Mouse (Mus musculus) MEL (cell line): Measurements from ENCODE around the gene Ndufaf8. TPM values are rescaled to one million over a fixed set of nuclear protein-coding genes. Genes with fewer than 3 reads are reported as not detected.

ENCODE experiments used
- DNase-seq: peaks from one replicate; pipeline ENCODE4 v3.0.0; 2011; ENCODE audit warnings: low read depth, low spot score
- H3K27ac ChIP-seq: 2 replicates; pipeline ENCODE4 v1.5.1; 2012; ENCODE audit warnings: low read depth, mild to moderate bottlenecking, control low read depth, low read length, moderate library complexity; ENCODE audit not compliant: control insufficient read depth
- H3K27me3 ChIP-seq, 2 experiments: fragments of 150-350 bp in 1 of 2; sonication (generic) in 1 of 2; 2 replicates each; pipeline ENCODE4 v1.6.1; 2012; ENCODE audit warnings: low read length in 2 of 2, mild to moderate bottlenecking in 2 of 2, improper control_type of control experiment in 1 of 2, moderate library complexity in 1 of 2; ENCODE audit not compliant: insufficient read depth in 2 of 2, control insufficient read depth in 1 of 2
- H3K36me3 ChIP-seq, 2 experiments: 2 replicates each; pipeline ENCODE4 v1.6.1; 2012 to 2014; ENCODE audit warnings: low read length in 2 of 2, improper control_type of control experiment in 1 of 2, inconsistent platforms in 1 of 2, mild to moderate bottlenecking in 1 of 2; ENCODE audit not compliant: insufficient read depth in 2 of 2, control insufficient read depth in 1 of 2
- H3K4me1 ChIP-seq, 2 experiments: fragments of 150-350 bp in 1 of 2; sonication (generic) in 1 of 2; 2 replicates each; pipeline ENCODE4 v1.6.1; 2012; ENCODE audit warnings: low read length in 2 of 2, improper control_type of control experiment in 1 of 2, mild to moderate bottlenecking in 1 of 2; ENCODE audit not compliant: insufficient read depth in 2 of 2, control insufficient read depth in 1 of 2
- H3K4me3 ChIP-seq, 2 experiments: fragments of 150-350 bp in 1 of 2; sonication (generic) in 1 of 2; 2 replicates each; pipeline ENCODE4 v1.5.1; 2012; ENCODE audit warnings: low read depth in 2 of 2, low read length in 2 of 2, mild to moderate bottlenecking in 2 of 2, moderate library complexity in 2 of 2, control low read depth in 1 of 2, improper control_type of control experiment in 1 of 2; ENCODE audit not compliant: control insufficient read depth in 1 of 2, insufficient read depth in 1 of 2
- H3K79me2 ChIP-seq: 2 replicates; pipeline ENCODE4 v1.6.1; 2012; ENCODE audit warnings: mild to moderate bottlenecking, low read length, moderate library complexity; ENCODE audit not compliant: control insufficient read depth, poor library complexity, insufficient read depth
- H3K9ac ChIP-seq: 2 replicates; pipeline ENCODE4 v1.6.1; 2012; ENCODE audit warnings: low read depth, mild to moderate bottlenecking, control low read depth, low read length, moderate library complexity; ENCODE audit not compliant: control insufficient read depth, poor library complexity, severe bottlenecking
- H3K9me3 ChIP-seq: fragments of 150-350 bp; sonication (generic); replicated peaks from 2 replicates; pipeline ENCODE4 v1.6.1; 2012; ENCODE audit warnings: mild to moderate bottlenecking, low read length, improper control_type of control experiment, moderate library complexity; ENCODE audit not compliant: insufficient read depth
- BHLHE40 ChIP-seq: IDR thresholded peaks from 2 replicates; pipeline ENCODE4 v1.6.1; 2012; ENCODE audit warnings: low read depth, mild to moderate bottlenecking, inconsistent platforms, low read length, improper control_type of control experiment, borderline replicate concordance
- CTCF ChIP-seq, 3 experiments: IDR thresholded peaks in 2 of 3; conservative IDR thresholded peaks in 1 of 3; 2 replicates each; pipeline ENCODE4 v1.5.1; 2011 to 2012; ENCODE audit warnings: low read length in 3 of 3, low read depth in 2 of 3, mild to moderate bottlenecking in 2 of 3, improper control_type of control experiment in 1 of 3, inconsistent platforms in 1 of 3, mixed read lengths in 1 of 3, moderate library complexity in 1 of 3; ENCODE audit not compliant: control insufficient read depth in 1 of 3, insufficient read depth in 1 of 3, poor library complexity in 1 of 3, severe bottlenecking in 1 of 3
- E2F4 ChIP-seq: IDR thresholded peaks from 2 replicates; pipeline ENCODE4 v1.6.1; 2011; ENCODE audit warnings: low read depth, low read length, improper control_type of control experiment, borderline replicate concordance
- GABPA ChIP-seq: IDR thresholded peaks from 2 replicates; pipeline ENCODE4 v1.6.1; 2012; ENCODE audit warnings: low read depth, mild to moderate bottlenecking, inconsistent platforms, low read length, improper control_type of control experiment, moderate library complexity
- JUND ChIP-seq: IDR thresholded peaks from 2 replicates; pipeline ENCODE4 v1.6.1; 2011; ENCODE audit warnings: low read depth, mild to moderate bottlenecking, improper control_type of control experiment, low read length
- MAFK ChIP-seq: IDR thresholded peaks from 2 replicates; pipeline ENCODE4 v1.6.1; 2011; ENCODE audit warnings: low read depth, mild to moderate bottlenecking, low read length, improper control_type of control experiment, borderline replicate concordance
- MAZ ChIP-seq: IDR thresholded peaks from 2 replicates; pipeline ENCODE4 v1.6.1; 2012; ENCODE audit warnings: low read depth, mild to moderate bottlenecking, inconsistent platforms, low read length, improper control_type of control experiment
- MEF2A ChIP-seq: IDR thresholded peaks from 2 replicates; pipeline ENCODE4 v1.6.1; 2014; ENCODE audit warnings: low read depth, mild to moderate bottlenecking, inconsistent platforms, low read length, improper control_type of control experiment; ENCODE audit not compliant: poor library complexity, insufficient replicate concordance, severe bottlenecking; ENCODE audit errors: extremely low read depth
- MXI1 ChIP-seq: IDR thresholded peaks from 2 replicates; pipeline ENCODE4 v1.6.1; 2011; ENCODE audit warnings: mild to moderate bottlenecking, low read depth, low read length, improper control_type of control experiment
- MYB ChIP-seq: IDR thresholded peaks from 2 replicates; pipeline ENCODE4 v1.6.1; 2011; ENCODE audit warnings: mild to moderate bottlenecking, low read depth, low read length, improper control_type of control experiment
- POLR2AphosphoS2 ChIP-seq: IDR thresholded peaks from 2 replicates; pipeline ENCODE4 v1.6.1; 2011; ENCODE audit warnings: low read length, improper control_type of control experiment
- RCOR1 ChIP-seq: IDR thresholded peaks from 2 replicates; pipeline ENCODE4 v1.6.1; 2012; ENCODE audit warnings: low read depth, mild to moderate bottlenecking, inconsistent platforms, low read length, improper control_type of control experiment
- SIN3A ChIP-seq: IDR thresholded peaks from 2 replicates; pipeline ENCODE4 v1.6.1; 2012; ENCODE audit warnings: low read length, improper control_type of control experiment, inconsistent platforms
- SMC3 ChIP-seq: IDR thresholded peaks from 2 replicates; pipeline ENCODE4 v1.6.1; 2011; ENCODE audit warnings: low read depth, low read length, improper control_type of control experiment
- polyA plus RNA-seq, 2 experiments: library from polyadenylated mRNA; stranded (reverse) in 1 of 2; unstranded in 1 of 2; fragments of >175 nt in 1 of 2; fragments of >200 nt in 1 of 2; gene quantifications; 2 replicates each; pipeline versions ENCODE4 v1.2.1 to v1.2.4; 2012; ENCODE audit warnings: low replicate concordance in 2 of 2, low read depth in 1 of 2; ENCODE audit not compliant: insufficient read length in 2 of 2, insufficient read depth in 1 of 2, missing spikeins in 1 of 2
- total RNA-seq: library from RNA; depleted of rRNA; stranded (reverse); fragments of 300-350 nt; gene quantifications from 2 replicates; pipeline ENCODE4 v1.2.3, GENCODE M21; 2012

The Ndufaf8 gene
- total and polyA plus RNA-seq, 3 experiments: 77.6 to 120 TPM; not detected in 1

GRCm38 (mm10) chr11:120086702-120087152 is 12.0 kb upstream of the Ndufaf8 start, which contains the start of gene Cep131 (continued):
- no peak for TF ChIP-seq MEF2A
- no peak for TF ChIP-seq JUND
- no peak for TF ChIP-seq RCOR1
- peak; percentile 39; the same call in 1 of the 2 replicates for TF ChIP-seq MXI1
- no peak for TF ChIP-seq BHLHE40
- TF ChIP-seq GABPA: no peak
- peak; percentile 81 for TF ChIP-seq MAZ
- TF ChIP-seq MYB: no peak
- no peak for TF ChIP-seq SMC3
- TF ChIP-seq POLR2AphosphoS2: peak; percentile 54; the same call in 1 of the 2 replicates
- no peak for TF ChIP-seq E2F4
- no peak for TF ChIP-seq MAFK

- H3K36me3 ChIP-seq: no peaks in the 10 kb centered on the region; a peak in 1 of 4 replicates
- H3K4me3 ChIP-seq: no peak overlapping the region
- H3K9ac ChIP-seq: no peak overlapping the region
- TF ChIP-seq MXI1: no peak
- TF ChIP-seq, all 39 proteins: peak for 0
- Histone ChIP-seq H3K9me3 (no peaks in the 10 kb centered on the region), H3K79me2 (peaks cover 3% of the 10 kb centered on the region; the same call in 1 of the 2 replicates), H3K27ac (no peak overlapping the region), H3K4me1 (peaks cover 4 to 18% of the 10 kb centered on the region in 2 experiments; a peak in 3 of 4 replicates), H3K27me3 (no peaks in the 10 kb centered on the region)
- DNase-seq: no peak
These were observed 8.1 kb upstream of the Ndufaf8 start for GRCm38 (mm10) chr11:120090661-120091060.

GRCm38 (mm10) chr11:120092817-120093591 is 5.7 kb upstream of the Ndufaf8 start:
- Histone ChIP-seq H3K36me3 (peaks cover 0 to 5% of the 10 kb centered on the region in 2 experiments; a peak in 1 of 4 replicates), H3K79me2 (peaks cover 6% of the 10 kb centered on the region; the same call in 1 of the 2 replicates), H3K9ac (no peak overlapping the region), H3K4me3 (no peak overlapping the region), H3K9me3 (no peaks in the 10 kb centered on the region), H3K27me3 (no peaks in the 10 kb centered on the region), H3K27ac (no peak overlapping the region), H3K4me1 (peaks cover 0 to 14% of the 10 kb centered on the region in 2 experiments; a peak in 3 of 4 replicates)
- no peak for DNase-seq
- TF ChIP-seq CTCF (IDR thresholded peaks at IDR 0.05 in 2 of 3, conservative IDR thresholded peaks at IDR 0.05 in 1 of 3; ENCODE audit: control insufficient read depth in 1 of 3, insufficient read depth in 1 of 3, low read depth in 2 of 3, low read length in 3 of 3, poor library complexity in 1 of 3, severe bottlenecking in 1 of 3): peak in 1 of 3 experiments; percentile 33; a peak in 2 of 6 replicates
- no peak for TF ChIP-seq SIN3A
